Mouse (Mus musculus) ES-E14 (cell line): ENCODE data around the gene Snrpn.

ENCODE experiments used
- CHD2 ChIP-seq: IDR thresholded peaks from 2 replicates; pipeline ENCODE4 v1.6.1; 2014; ENCODE audit warnings: mild to moderate bottlenecking, low read depth, low read length, inconsistent platforms
- HCFC1 ChIP-seq: IDR thresholded peaks from 2 replicates; pipeline ENCODE4 v1.6.1; 2012; ENCODE audit warnings: low read length, inconsistent platforms, borderline replicate concordance; ENCODE audit not compliant: insufficient read depth
- ZC3H11A ChIP-seq: IDR thresholded peaks from 2 replicates; pipeline ENCODE4 v1.6.1; 2012; ENCODE audit warnings: low read depth, mild to moderate bottlenecking, inconsistent platforms, low read length, borderline replicate concordance
- ZNF384 ChIP-seq: IDR thresholded peaks from 2 replicates; pipeline ENCODE4 v1.6.1; 2012; ENCODE audit warnings: low read depth, low read length, inconsistent platforms

GRCm38 (mm10) chr7:59978646-59979045 lies 161.4 kb downstream of the Snrpn start:
- no peak for TF ChIP-seq ZC3H11A
- no peak for TF ChIP-seq CHD2
- no peak for TF ChIP-seq ZNF384
- TF ChIP-seq HCFC1 = no peak
